Mouse (Mus musculus): ENCODE results near the gene Cd6. TPM values are rescaled to one million over a fixed set of nuclear protein-coding genes. Genes with fewer than 3 reads are reported as not detected.

Cd6 gene
- polyA plus RNA-seq, 1 experiment from 2014 or later = 0.06 TPM

GRCm38 (mm10) chr19:10752106-10752505 lies 77.8 kb downstream of the Cd6 start:
- Histone ChIP-seq H3K27ac (no peak overlapping the region), H3K79me2 (ENCODE audit: inconsistent target) (no peaks in the 10 kb centered on the region), H3K36me3 (ENCODE audit: inconsistent target) (no peaks in the 10 kb centered on the region), H3K4me3 (ENCODE audit: inconsistent target) (no peak overlapping the region)
- WGBS (ENCODE audit: missing documents) = 96% methylated on average over 6 of the region's 6 CpGs

GRCm38 (mm10) chr19:10751607-10752006 lies 78.3 kb downstream of the Cd6 start:
- no peak overlapping the region for H3K27ac ChIP-seq
- WGBS (ENCODE audit: missing documents) = 63% methylated on average over 1 of the region's 1 CpGs
- H3K36me3 ChIP-seq (ENCODE audit: inconsistent target) = no peaks in the 10 kb centered on the region
- no peaks in the 10 kb centered on the region for H3K79me2 ChIP-seq (ENCODE audit: inconsistent target)
- H3K4me3 ChIP-seq (ENCODE audit: inconsistent target) = no peak overlapping the region

GRCm38 (mm10) chr19:10750161-10750560 lies 79.7 kb downstream of the Cd6 start:
- Histone ChIP-seq H3K27ac (no peak overlapping the region), H3K4me3 (ENCODE audit: inconsistent target) (no peak overlapping the region), H3K79me2 (ENCODE audit: inconsistent target) (no peaks in the 10 kb centered on the region), H3K36me3 (ENCODE audit: inconsistent target) (no peaks in the 10 kb centered on the region)
- WGBS (ENCODE audit: missing documents) = 89% methylated on average over 6 of the region's 6 CpGs

- Histone ChIP-seq H3K79me2 (ENCODE audit: inconsistent target) (no peaks in the 10 kb centered on the region), H3K36me3 (ENCODE audit: inconsistent target) (no peaks in the 10 kb centered on the region), H3K4me3 (ENCODE audit: inconsistent target) (no peak overlapping the region), H3K27ac (no peak overlapping the region)
- 92% methylated on average over 6 of the region's 6 CpGs for WGBS (ENCODE audit: missing documents)
Observed at GRCm38 (mm10) chr19:10749295-10749694, 80.6 kb downstream of the Cd6 start.

GRCm38 (mm10) chr19:10748401-10749102 lies 81.3 kb downstream of the Cd6 start:
- Histone ChIP-seq H3K27ac (no peak overlapping the region), H3K4me3 (ENCODE audit: inconsistent target) (no peak overlapping the region), H3K79me2 (ENCODE audit: inconsistent target) (no peaks in the 10 kb centered on the region), H3K36me3 (ENCODE audit: inconsistent target) (no peaks in the 10 kb centered on the region)
- WGBS (ENCODE audit: missing documents) = 82% methylated on average over 11 of the region's 11 CpGs

GRCm38 (mm10) chr19:10747718-10748117 lies 82.1 kb downstream of the Cd6 start:
- Histone ChIP-seq H3K36me3 (ENCODE audit: inconsistent target) (no peaks in the 10 kb centered on the region), H3K4me3 (ENCODE audit: inconsistent target) (no peak overlapping the region), H3K79me2 (ENCODE audit: inconsistent target) (no peaks in the 10 kb centered on the region), H3K27ac (no peak overlapping the region)
- WGBS (ENCODE audit: missing documents) = 91% methylated on average over 6 of the region's 6 CpGs

GRCm38 (mm10) chr19:10747182-10747581 lies 82.7 kb downstream of the Cd6 start:
- H3K4me3 ChIP-seq (ENCODE audit: inconsistent target) = no peak overlapping the region
- H3K27ac ChIP-seq = no peak overlapping the region
- no peaks in the 10 kb centered on the region for H3K79me2 ChIP-seq (ENCODE audit: inconsistent target)
- WGBS (ENCODE audit: missing documents) = 88% methylated on average over 7 of the region's 7 CpGs
- no peaks in the 10 kb centered on the region for H3K36me3 ChIP-seq (ENCODE audit: inconsistent target)

- no peak overlapping the region for H3K27ac ChIP-seq
- no peaks in the 10 kb centered on the region for H3K79me2 ChIP-seq (ENCODE audit: inconsistent target)
- no peaks in the 10 kb centered on the region for H3K36me3 ChIP-seq (ENCODE audit: inconsistent target)
- 49% methylated on average over 3 of the region's 3 CpGs for WGBS (ENCODE audit: missing documents)
- H3K4me3 ChIP-seq (ENCODE audit: inconsistent target) = no peak overlapping the region
Observed at GRCm38 (mm10) chr19:10742565-10742964, 87.3 kb downstream of the Cd6 start.

- Histone ChIP-seq H3K4me3 (ENCODE audit: inconsistent target) (no peak overlapping the region), H3K79me2 (ENCODE audit: inconsistent target) (no peaks in the 10 kb centered on the region), H3K36me3 (ENCODE audit: inconsistent target) (no peaks in the 10 kb centered on the region), H3K27ac (no peak overlapping the region)
- 83% methylated on average over 6 of the region's 6 CpGs for WGBS (ENCODE audit: missing documents)
Observed at GRCm38 (mm10) chr19:10742145-10742544, 87.7 kb downstream of the Cd6 start.

GRCm38 (mm10) chr19:10740641-10741440 lies 89.0 kb downstream of the Cd6 start:
- H3K79me2 ChIP-seq (ENCODE audit: inconsistent target) = no peaks in the 10 kb centered on the region
- no peak overlapping the region for H3K27ac ChIP-seq
- H3K4me3 ChIP-seq (ENCODE audit: inconsistent target) = no peak overlapping the region
- 37% methylated on average over 11 of the region's 11 CpGs for WGBS (ENCODE audit: missing documents)
- no peaks in the 10 kb centered on the region for H3K36me3 ChIP-seq (ENCODE audit: inconsistent target)

- WGBS (ENCODE audit: missing documents) = 100% methylated on average over 4 of the region's 4 CpGs
- H3K36me3 ChIP-seq (ENCODE audit: inconsistent target) = no peaks in the 10 kb centered on the region
- no peak overlapping the region for H3K4me3 ChIP-seq (ENCODE audit: inconsistent target)
- no peak overlapping the region for H3K27ac ChIP-seq
- H3K79me2 ChIP-seq (ENCODE audit: inconsistent target) = no peaks in the 10 kb centered on the region
Observed at GRCm38 (mm10) chr19:10739916-10740315, 89.9 kb downstream of the Cd6 start.

Other genes starting within 250 kb of the Cd6 start
- gene Ddb1, start 224.7 kb downstream of the Cd6 start, polyA plus RNA-seq (2018) = 113 to 146 TPM (median 129 TPM) in 3 replicates
- gene Tkfc, start 224.4 kb downstream of the Cd6 start, polyA plus RNA-seq (2018) = 5.9 to 8.3 TPM (median 7.5 TPM) in 3 replicates
- gene Vwce, start 195.8 kb downstream of the Cd6 start, polyA plus RNA-seq (2018) = not detected in 3 replicates
- not detected in 3 replicates for gene Pga5, start 152.0 kb downstream of the Cd6 start, polyA plus RNA-seq (2018)
- 24.0 to 32.2 TPM (median 24.1 TPM) in 3 replicates for gene Vps37c, start 141.3 kb downstream of the Cd6 start, polyA plus RNA-seq (2018)
- 0.20 to 0.54 TPM (median 0.42 TPM) in 3 replicates for gene Cd5, start 91.1 kb downstream of the Cd6 start, polyA plus RNA-seq (2018)
- 344 to 583 TPM (median 414 TPM) in 3 replicates for gene Slc15a3, start 9.7 kb upstream of the Cd6 start, polyA plus RNA-seq (2018)
- 6.0 to 22.3 TPM (median 10.1 TPM) in 3 replicates for gene Tmem132a, start 39.9 kb upstream of the Cd6 start, polyA plus RNA-seq (2018)
- 30.6 to 77.7 TPM (median 50.2 TPM) in 3 replicates for gene Tmem109, start 51.9 kb upstream of the Cd6 start, polyA plus RNA-seq (2018)
- gene Prpf19, start 65.2 kb upstream of the Cd6 start, polyA plus RNA-seq (2018) = 43.4 to 93.2 TPM (median 51.6 TPM) in 3 replicates
- gene Zp1, start 90.6 kb upstream of the Cd6 start, polyA plus RNA-seq (2018) = not detected in 3 replicates
- gene Ptgdr2, start 107.1 kb upstream of the Cd6 start, polyA plus RNA-seq (2018) = not detected in 3 replicates
- gene Ccdc86, start 119.2 kb upstream of the Cd6 start, polyA plus RNA-seq (2018) = 17.8 to 39.3 TPM (median 21.6 TPM) in 3 replicates
- gene Ms4a10, start 144.6 kb upstream of the Cd6 start, polyA plus RNA-seq (2018) = not detected in 3 replicates
- gene Ms4a15, start 163.2 kb upstream of the Cd6 start, polyA plus RNA-seq (2018) = not detected in 3 replicates
- gene Ms4a18, start 188.0 kb upstream of the Cd6 start, polyA plus RNA-seq (2018) = not detected in 3 replicates

Measured in macrophage (primary cell).